Mouse (Mus musculus): Measurements from ENCODE around the gene Gopc. TPM values are rescaled to one million over a fixed set of nuclear protein-coding genes. Genes with fewer than 3 reads are reported as not detected.

Gene Gopc
- polyA plus RNA-seq, 1 experiment from 2014 or later, result 20.4 TPM

DNA sequence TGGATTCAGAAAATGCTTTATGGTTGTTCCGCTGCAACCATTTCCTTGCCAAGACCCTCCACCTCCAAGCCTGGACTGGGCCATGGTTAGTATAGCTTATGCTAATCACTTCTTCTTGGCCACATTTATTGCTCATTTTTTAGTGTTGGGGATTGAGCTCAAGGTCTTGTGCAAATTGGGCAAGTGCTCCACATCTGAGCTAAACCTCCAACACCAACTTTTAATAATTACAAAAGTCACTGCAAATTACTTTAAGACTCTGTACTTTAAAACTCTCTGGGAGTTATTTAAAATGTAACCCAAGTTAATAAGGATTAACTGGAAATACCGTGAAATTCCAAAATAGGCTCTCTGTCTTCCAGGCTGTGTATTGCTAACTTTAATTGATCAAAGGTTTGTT is 25.6 kb upstream of the Gopc start:
- 97% methylated on average over 2 of the region's 2 CpGs for WGBS (ENCODE audit: missing documents)
- H3K79me2 ChIP-seq (ENCODE audit: inconsistent target), result no peaks in the 10 kb centered on the region
- no peak overlapping the region for H3K27ac ChIP-seq
- H3K36me3 ChIP-seq (ENCODE audit: inconsistent target), result no peaks in the 10 kb centered on the region
- no peak overlapping the region for H3K4me3 ChIP-seq (ENCODE audit: inconsistent target)

DNA sequence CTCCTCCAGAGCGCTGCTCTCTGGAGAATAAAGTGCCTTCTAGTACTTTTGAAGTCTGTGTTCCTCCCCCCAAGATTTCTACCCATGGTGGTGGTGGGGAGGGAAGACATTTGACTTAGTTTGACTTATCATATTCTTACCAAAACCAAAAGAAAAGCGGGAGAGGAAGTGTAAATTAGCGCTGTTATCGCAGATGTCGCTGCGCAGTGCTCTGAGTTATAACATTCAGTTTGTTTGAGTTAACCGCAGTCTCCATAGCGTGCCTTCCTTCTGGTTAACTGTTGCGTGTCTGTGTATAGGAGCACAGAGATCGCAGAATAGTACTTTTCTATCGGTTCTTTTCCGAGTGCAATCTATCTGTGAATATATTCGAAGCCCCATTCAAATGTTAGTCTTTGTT is 23.2 kb upstream of the Gopc start:
- Histone ChIP-seq H3K27ac (no peak overlapping the region), H3K4me3 (ENCODE audit: inconsistent target) (no peak overlapping the region), H3K36me3 (ENCODE audit: inconsistent target) (no peaks in the 10 kb centered on the region), H3K79me2 (ENCODE audit: inconsistent target) (no peaks in the 10 kb centered on the region)
- 82% methylated on average over 13 of the region's 13 CpGs for WGBS (ENCODE audit: missing documents)

DNA sequence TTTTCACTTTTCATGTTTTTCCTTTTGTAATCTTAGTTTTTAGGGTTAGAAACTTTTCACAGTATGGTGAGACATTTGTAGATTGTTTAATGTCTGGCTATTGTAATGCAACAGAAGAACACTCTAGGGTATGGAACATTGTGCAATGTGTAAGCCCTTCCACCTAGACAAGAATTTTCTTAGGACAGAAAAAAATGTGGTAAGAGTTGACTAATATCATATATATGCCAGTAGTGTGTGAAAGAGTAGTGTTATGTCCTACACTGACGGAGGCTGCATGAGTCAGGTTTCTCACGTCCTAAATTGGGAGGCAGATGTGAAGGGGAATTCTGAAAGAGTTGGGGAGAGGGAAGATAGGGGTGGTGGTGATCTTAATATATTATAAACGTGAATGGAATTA is 17.8 kb upstream of the Gopc start:
- Histone ChIP-seq H3K36me3 (ENCODE audit: inconsistent target) (no peaks in the 10 kb centered on the region), H3K27ac (no peak overlapping the region), H3K4me3 (ENCODE audit: inconsistent target) (no peak overlapping the region), H3K79me2 (ENCODE audit: inconsistent target) (no peaks in the 10 kb centered on the region)
- WGBS (ENCODE audit: missing documents), result 73% methylated on average over 3 of the region's 3 CpGs

DNA sequence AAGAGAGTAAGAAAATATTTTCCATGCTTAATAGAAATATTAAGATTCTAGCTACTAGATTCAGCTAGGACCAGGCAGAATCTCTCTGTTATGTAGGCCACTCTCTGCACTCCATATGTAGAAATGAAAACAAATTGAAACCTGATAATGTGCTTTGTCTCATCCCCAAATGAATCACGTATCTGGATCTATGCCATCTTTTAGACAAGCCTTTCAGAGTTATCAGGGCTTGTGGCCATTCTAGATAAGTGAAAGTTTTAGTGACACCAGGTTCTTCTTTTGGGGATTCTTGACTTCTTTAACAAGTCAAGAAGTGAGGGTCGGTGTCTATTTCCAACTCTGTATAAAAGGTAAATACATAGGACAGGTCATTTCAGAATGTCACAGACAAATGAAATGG is 16.8 kb upstream of the Gopc start:
- WGBS (ENCODE audit: missing documents), result 93% methylated on average over 2 of the region's 2 CpGs

DNA sequence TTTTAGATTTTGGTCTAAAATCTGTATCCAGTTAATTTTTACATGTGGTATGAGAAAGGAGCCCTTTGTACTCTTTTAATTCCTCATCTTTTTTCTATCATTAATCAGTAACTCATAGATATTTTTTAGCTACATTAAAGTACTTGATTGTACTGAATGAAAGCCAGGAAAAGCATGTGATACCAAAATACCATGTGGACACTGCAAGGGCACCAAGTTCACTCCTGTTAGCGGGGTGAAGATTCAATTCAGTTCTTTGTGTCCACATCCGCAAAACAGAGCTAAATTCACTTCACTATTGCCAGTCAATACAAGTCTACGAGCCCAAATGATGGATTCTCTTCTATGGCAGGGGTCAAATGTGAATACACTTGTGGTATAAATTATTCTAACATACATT is 14.7 kb upstream of the Gopc start:
- Histone ChIP-seq H3K27ac (no peak overlapping the region), H3K4me3 (ENCODE audit: inconsistent target) (no peak overlapping the region), H3K36me3 (ENCODE audit: inconsistent target) (no peaks in the 10 kb centered on the region), H3K79me2 (ENCODE audit: inconsistent target) (no peaks in the 10 kb centered on the region)
- WGBS (ENCODE audit: missing documents), result 90% methylated on average over 3 of the region's 3 CpGs

More for the DNA sequence above, 16.8 kb upstream of the Gopc start:
- H3K79me2 ChIP-seq (ENCODE audit: inconsistent target), result no peaks in the 10 kb centered on the region
- no peaks in the 10 kb centered on the region for H3K36me3 ChIP-seq (ENCODE audit: inconsistent target)
- no peak overlapping the region for H3K27ac ChIP-seq
- H3K4me3 ChIP-seq (ENCODE audit: inconsistent target), result no peak overlapping the region

DNA sequence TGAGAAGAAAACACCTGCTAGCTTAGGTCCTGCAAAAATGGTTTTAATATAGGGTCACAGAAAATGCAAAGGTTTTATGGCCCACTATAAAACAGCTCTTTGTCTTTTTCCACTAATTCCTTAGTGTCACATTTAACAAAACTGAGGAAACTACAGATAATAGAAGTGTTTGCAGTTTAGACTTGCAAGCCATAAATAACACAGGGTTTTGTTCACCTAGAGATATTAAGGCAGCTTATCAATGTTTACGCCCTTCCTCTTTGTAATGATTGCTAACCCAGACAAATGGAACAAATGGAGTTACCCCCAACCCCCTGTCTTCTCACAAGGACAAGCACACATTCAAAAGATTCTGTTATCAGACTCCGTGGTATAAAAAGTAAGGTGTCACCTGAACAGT is 9.3 kb upstream of the Gopc start:
- WGBS (ENCODE audit: missing documents), result 97% methylated on average over 2 of the region's 2 CpGs
- Histone ChIP-seq H3K79me2 (ENCODE audit: inconsistent target) (no peaks in the 10 kb centered on the region), H3K36me3 (ENCODE audit: inconsistent target) (no peaks in the 10 kb centered on the region), H3K4me3 (ENCODE audit: inconsistent target) (no peak overlapping the region), H3K27ac (no peak overlapping the region)

DNA sequence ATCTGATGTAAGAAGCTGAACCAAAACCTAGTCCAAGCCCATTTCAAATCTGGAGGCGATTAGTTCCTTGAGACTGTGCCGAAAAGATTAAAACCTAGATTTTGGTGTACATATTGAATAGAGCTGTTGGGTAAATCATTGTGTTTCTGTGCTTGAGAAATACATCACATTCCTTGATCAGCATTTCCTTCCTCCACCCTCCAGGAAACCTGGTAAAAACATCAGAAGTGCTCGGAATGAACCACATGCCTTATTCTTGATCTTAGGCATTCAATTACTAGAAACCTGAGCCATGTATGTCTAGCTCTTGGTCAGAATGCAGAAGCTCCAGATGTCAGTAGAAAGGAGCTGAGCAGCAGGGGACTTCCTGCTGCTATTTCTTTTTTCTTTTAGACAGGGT is 7.5 kb upstream of the Gopc start:
- H3K79me2 ChIP-seq (ENCODE audit: inconsistent target), result no peaks in the 10 kb centered on the region
- WGBS (ENCODE audit: missing documents), result 58% methylated on average over 3 of the region's 3 CpGs
- H3K36me3 ChIP-seq (ENCODE audit: inconsistent target), result no peaks in the 10 kb centered on the region
- H3K4me3 ChIP-seq (ENCODE audit: inconsistent target), result no peak overlapping the region
- no peak overlapping the region for H3K27ac ChIP-seq

DNA sequence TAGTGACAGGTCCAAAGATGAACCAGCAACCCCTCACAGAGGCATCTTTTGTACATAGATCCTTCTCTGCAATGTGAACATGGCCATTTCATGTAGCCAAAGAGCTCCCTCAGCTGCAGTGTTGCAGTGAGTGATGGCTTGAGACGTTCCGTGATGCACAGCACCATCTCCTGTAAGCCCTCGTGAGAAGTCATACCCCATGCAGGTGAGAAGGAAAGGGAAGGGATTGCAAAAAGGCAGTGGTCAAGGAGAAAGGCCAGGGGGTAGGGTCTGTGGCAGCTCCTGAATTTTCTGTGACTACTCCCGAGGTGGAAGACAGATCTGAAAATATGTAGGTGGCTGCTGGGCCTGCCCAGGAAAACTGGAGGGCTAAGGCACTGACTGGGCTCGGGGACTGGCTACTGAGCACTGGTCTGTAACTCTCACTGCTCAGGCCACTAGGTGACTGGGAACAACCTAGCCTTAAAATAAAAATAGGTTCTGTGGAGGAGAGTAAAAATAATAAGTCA is 7.1 kb upstream of the Gopc start, which contains the start of gene Nepn:
Nepn (plus strand) TSS at position 51 of the 509 bp plus-strand sequence.
- no peaks in the 10 kb centered on the region for H3K36me3 ChIP-seq (ENCODE audit: inconsistent target)
- WGBS (ENCODE audit: missing documents), result 83% methylated on average over 5 of the region's 5 CpGs
- no peak within 1 kb of the TSS for H3K27ac ChIP-seq
- no peaks in the 10 kb centered on the region for H3K79me2 ChIP-seq (ENCODE audit: inconsistent target)
- no peak within 1 kb of the TSS for H3K4me3 ChIP-seq (ENCODE audit: inconsistent target)

DNA sequence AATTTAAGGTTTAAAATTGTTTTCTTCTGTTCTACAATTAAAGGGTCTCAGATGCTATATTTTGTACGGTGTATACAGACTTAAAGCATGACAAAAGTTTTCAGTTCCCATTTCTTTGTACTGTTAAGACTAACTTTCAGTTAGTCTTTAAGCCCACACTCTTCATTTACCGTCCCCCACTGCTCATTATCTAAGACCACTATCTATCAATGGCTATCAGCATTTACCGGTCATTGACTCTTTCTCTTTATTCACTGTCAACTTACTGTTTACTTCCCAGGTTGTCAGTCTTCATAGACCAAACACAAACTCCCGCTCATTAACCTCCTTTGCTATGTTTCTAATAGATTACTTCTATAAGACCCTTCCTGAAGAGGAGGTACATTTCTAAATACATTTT is 5.3 kb upstream of the Gopc start:
- Histone ChIP-seq H3K27ac (no peak overlapping the region), H3K79me2 (ENCODE audit: inconsistent target) (no peaks in the 10 kb centered on the region), H3K36me3 (ENCODE audit: inconsistent target) (no peaks in the 10 kb centered on the region), H3K4me3 (ENCODE audit: inconsistent target) (no peak overlapping the region)
- 86% methylated on average over 4 of the region's 4 CpGs for WGBS (ENCODE audit: missing documents)

DNA sequence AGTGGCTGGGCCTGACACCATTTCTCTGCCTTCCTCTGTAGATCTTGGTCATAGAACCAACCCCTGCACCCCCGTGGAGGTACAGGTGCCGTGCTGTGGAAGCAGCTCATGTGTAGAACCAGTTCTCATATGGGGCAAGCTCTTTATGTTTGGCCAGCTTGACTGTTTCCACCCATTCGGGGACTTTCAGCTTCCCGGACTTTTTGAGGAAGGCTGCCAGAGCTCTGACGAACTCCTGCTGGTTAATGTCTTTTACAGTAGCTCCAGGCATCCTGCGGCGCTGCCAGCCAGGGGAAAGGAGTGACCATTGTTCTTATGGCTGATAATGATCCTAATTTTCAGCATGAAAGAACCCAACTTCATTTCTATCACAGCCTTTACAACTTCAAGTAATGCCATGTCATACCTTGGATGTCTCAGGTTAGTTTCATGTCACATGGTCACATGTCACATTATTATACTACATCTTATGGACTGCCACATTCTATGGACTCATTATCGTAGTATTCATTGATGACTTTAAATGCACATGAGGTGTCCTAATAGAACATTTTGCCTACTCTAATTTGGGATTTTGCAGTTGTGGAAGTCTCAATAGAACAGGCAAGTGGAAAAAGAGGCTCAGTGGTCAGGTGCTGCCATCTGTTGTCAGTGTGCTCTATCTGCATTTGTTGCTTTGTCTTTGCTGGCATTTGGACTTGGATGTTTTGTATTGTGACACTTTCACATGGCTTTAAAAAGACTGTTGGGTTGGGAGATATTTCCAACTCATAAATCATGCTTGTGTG is 3.1 kb upstream of the Gopc start:
- WGBS (ENCODE audit: missing documents), result 82% methylated on average over 7 of the region's 8 CpGs
- Histone ChIP-seq H3K4me3 (ENCODE audit: inconsistent target) (no peak overlapping the region), H3K27ac (no peak overlapping the region), H3K36me3 (ENCODE audit: inconsistent target) (no peaks in the 10 kb centered on the region), H3K79me2 (ENCODE audit: inconsistent target) (peaks cover 16% of the 10 kb centered on the region)

DNA sequence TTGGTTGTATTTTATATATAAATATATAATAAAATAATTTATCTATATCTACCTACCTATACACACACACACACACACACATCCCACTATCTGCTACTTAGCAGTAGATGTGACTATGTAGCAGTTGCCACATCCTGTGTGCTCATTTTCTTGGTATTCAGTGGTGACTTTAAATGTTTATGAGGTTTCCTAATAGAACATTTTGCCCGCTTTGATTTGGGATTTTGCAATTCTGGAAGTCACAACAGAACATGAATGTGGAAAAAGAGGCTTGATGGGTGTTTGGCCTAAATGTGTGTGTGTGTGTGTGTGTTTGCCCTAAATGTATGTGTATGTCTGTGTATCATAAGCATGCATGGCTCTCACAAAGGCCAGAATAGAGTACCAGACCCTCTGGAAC is 1.6 kb upstream of the Gopc start:
- Histone ChIP-seq H3K4me3 (ENCODE audit: inconsistent target) (no peak overlapping the region), H3K27ac (no peak overlapping the region), H3K79me2 (ENCODE audit: inconsistent target) (peaks cover 31% of the 10 kb centered on the region), H3K36me3 (ENCODE audit: inconsistent target) (no peaks in the 10 kb centered on the region)
- WGBS (ENCODE audit: missing documents), result 60% methylated on average over 1 of the region's 1 CpGs

DNA sequence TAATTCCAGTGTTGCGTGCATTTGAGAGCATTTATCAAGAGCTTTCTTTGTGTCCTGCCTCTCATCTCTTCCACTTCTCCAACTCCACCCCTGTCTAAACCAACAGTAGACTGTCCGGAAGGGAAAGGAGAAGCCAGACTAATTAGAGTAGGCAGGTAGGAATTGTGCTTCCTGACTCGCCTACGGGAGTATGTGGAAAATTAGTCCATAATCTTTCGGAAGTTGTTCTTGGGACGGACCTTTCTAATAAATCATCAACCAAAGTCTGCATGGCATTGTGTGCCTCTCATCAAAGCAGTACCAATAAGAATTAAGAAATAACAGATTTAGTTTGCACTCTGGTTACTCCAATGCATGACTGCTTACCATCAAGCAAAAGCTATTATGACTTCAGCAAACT is 1.1 kb upstream of the Gopc start:
- Histone ChIP-seq H3K36me3 (ENCODE audit: inconsistent target) (no peaks in the 10 kb centered on the region), H3K27ac (no peak overlapping the region), H3K4me3 (ENCODE audit: inconsistent target) (peak overlapping the region; percentile 51; the same call in 1 of the 2 replicates), H3K79me2 (ENCODE audit: inconsistent target) (peaks cover 36% of the 10 kb centered on the region)
- 86% methylated on average over 6 of the region's 6 CpGs for WGBS (ENCODE audit: missing documents)

DNA sequence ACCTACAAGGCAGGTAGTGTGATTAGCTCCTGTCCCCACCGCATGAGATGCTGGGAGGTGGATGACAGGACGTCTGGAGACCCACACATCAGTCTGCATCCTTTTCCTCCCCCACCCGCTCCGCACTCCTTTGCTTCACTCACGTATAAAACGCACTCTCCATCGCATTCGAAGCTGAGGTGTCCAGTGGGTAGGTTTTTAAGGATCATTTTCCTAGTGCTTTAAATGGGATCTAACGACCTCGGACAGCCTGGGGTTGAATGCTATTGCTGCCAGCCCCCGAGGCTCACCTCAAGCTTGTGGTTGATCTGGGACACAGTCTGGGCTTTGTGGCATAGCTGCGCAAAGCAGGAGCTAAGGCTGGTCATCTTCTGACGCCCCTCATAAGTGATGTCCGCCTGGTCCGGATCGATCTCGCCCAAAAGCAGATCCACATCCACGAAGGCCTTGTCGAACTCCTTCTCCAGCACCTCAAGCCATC is 563 bp downstream of the Gopc start:
- peaks cover 53% of the 10 kb centered on the region for H3K79me2 ChIP-seq (ENCODE audit: inconsistent target)
- peak overlapping the region; percentile 85 for H3K4me3 ChIP-seq (ENCODE audit: inconsistent target)
- 1% methylated on average over 19 of the region's 19 CpGs for WGBS (ENCODE audit: missing documents)
- H3K27ac ChIP-seq, result no peak overlapping the region
- no peaks in the 10 kb centered on the region for H3K36me3 ChIP-seq (ENCODE audit: inconsistent target)

DNA sequence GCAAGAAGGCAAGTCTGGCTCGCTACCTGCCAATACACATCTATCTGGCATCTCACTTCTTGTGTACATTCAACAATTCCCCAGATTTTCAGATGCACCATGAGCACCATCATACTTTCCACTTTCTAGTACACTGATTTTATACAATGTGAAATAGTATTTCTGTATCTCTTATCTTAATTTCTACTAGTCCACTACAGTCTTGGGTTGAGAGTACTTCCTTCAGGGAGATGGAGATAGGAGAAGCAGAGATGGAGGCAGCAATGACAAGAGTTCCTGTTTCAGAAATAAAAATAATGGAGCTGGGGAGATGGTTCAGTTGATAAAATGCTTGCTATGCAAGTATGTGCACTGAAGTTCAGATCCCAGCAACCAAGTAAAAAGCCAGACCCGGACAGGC is 4.1 kb downstream of the Gopc start:
- Histone ChIP-seq H3K36me3 (ENCODE audit: inconsistent target) (no peaks in the 10 kb centered on the region), H3K4me3 (ENCODE audit: inconsistent target) (no peak overlapping the region), H3K27ac (no peak overlapping the region), H3K79me2 (ENCODE audit: inconsistent target) (peaks cover 88% of the 10 kb centered on the region)
- WGBS (ENCODE audit: missing documents), result 100% methylated on average over 2 of the region's 2 CpGs

DNA sequence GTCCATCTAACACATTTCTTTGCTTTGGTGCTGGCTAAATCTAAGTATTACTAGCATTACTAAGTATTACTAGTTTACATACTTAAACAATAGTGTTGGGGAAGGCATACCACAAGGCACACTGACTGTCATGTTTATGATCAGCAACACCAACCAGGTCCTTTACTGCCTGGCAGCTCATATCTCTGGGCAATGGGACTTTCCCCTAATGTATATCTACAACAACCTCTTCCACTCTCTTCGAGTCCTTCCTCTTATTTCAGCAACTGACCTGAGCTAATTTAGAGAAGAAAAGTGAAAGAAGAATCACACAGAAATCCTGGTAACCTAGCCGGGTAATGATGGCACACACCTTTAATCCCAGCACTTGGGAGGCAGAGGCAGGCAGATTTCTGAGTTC is 5.5 kb downstream of the Gopc start:
- WGBS (ENCODE audit: missing documents), result 7% methylated on average over 2 of the region's 2 CpGs
- no peak overlapping the region for H3K27ac ChIP-seq
- peaks cover 99% of the 10 kb centered on the region for H3K79me2 ChIP-seq (ENCODE audit: inconsistent target)
- no peaks in the 10 kb centered on the region for H3K36me3 ChIP-seq (ENCODE audit: inconsistent target)
- no peak overlapping the region for H3K4me3 ChIP-seq (ENCODE audit: inconsistent target)

DNA sequence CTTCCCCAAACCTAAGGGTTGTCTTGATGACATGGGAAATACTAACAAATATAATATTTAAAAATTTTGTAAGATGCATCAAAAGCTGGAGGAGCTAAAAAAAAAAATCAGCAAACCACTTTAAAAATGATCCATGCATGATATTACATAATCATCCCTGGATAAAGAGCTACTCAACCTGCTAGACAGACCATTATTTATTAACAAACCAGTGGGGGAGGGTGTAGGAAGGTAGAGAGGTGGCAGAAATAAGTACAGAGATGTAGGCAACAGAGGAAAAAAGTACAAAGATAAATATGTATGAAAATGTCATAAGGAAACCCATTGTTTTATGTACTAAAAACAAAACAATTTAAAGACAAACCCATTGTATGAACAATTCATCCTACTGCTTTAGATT is 7.3 kb downstream of the Gopc start:
- H3K36me3 ChIP-seq (ENCODE audit: inconsistent target), result no peaks in the 10 kb centered on the region
- no peak overlapping the region for H3K4me3 ChIP-seq (ENCODE audit: inconsistent target)
- no peak overlapping the region for H3K27ac ChIP-seq
- H3K79me2 ChIP-seq (ENCODE audit: inconsistent target), result peaks cover 96% of the 10 kb centered on the region
